Mouse (Mus musculus) E14TG2a.4 (cell line): ENCODE results near the gene Epb42.

ENCODE experiments used
- CTCF ChIP-seq: conservative IDR thresholded peaks from 2 replicates; pipeline ENCODE4 v1.5.1; 2014; ENCODE audit warnings: low read length
- NANOG ChIP-seq: IDR thresholded peaks from 2 replicates; pipeline ENCODE4 v1.6.1; 2014; ENCODE audit warnings: borderline replicate concordance, low read length, mixed read lengths

GRCm38 (mm10) chr2:121022918-121023317, 14.0 kb downstream of the Epb42 start:
- TF ChIP-seq CTCF (no peak), NANOG (no peak)
